Mouse (Mus musculus) megakaryocyte, adult 5-6 weeks (primary cell): ENCODE measurements at regions not wholly inside any gene's neighbourhood (a gene's known extent, or its start where the extent isn't known, plus 50 kb on each side); places are given as distances from the start of the nearest gene placed in this dataset.

Experiments used
- ATAC-seq: 2 replicates; pipeline ENCODE4 v1.8.0; 2016; ENCODE audit warnings: mild to moderate bottlenecking, inconsistent platforms; ENCODE audit not compliant: poor library complexity, severe bottlenecking

GRCm38 (mm10) chr4:84211311-84211875 is 463.7 kb downstream of the Bnc2 start:
- no peak for ATAC-seq

GRCm38 (mm10) chr4:84212004-84212403 is 463.1 kb downstream of the Bnc2 start:
- ATAC-seq: no peak

GRCm38 (mm10) chr4:84214523-84214922 is 460.6 kb downstream of the Bnc2 start:
- ATAC-seq: no peak

- no peak for ATAC-seq
Measured at GRCm38 (mm10) chr4:84218961-84219360, 456.1 kb downstream of the Bnc2 start.

- no peak for ATAC-seq
Measured at GRCm38 (mm10) chr4:84222057-84222717, 452.9 kb downstream of the Bnc2 start.

- no peak for ATAC-seq
Measured at GRCm38 (mm10) chr4:84222805-84223335, 452.2 kb downstream of the Bnc2 start.

GRCm38 (mm10) chr4:84224556-84224955 is 450.5 kb downstream of the Bnc2 start:
- no peak for ATAC-seq
